12 mouse cellular contexts compared by ENCODE assay signal in the genomic region with DNA sequence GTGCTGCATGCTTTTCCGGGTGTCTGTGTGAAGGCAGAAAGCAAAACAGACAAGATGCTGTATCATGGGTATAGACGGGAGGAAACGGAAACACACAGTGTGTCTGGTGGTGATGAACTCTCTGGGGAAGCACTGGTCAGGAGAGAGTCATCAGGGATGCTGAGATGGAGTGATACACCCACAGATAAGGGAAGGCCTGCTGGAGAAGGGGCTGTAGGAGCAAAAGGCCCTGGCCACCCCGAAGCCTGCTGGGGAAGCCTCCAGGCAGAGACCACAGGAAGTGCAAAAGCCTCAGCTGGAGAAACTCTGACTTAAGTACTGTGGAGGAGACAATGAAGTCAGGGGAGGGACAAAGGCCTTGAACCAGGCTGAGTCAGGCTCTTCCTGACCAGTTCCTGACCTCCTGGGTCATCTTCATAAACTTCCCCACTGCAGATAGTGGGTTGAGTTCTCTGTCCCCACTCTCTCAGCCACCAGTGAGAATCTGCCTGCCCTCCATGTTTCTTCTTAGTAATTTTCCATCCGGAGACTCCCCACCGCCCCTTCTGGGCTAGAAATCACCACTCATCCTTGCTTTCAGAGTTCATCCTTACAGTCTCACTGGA.
"Had no signal": no experiment of that assay in that cellular context is flagged by ENCODE, and none has a peak within 500 bp of the region (broad histone marks: within the 10 kb centered on the region; RNA-seq: fewer than 3 reads in every experiment).

No protein-coding gene starts in this region.

- H3K4me3 ChIP-seq: kidney, embryonic 15.5 days; layer of hippocampus, adult 2 months; limb, embryonic 13.5 days had no signal

- H3K27me3 ChIP-seq: kidney, embryonic 15.5 days; limb, embryonic 13.5 days had no signal

- H3K36me3 ChIP-seq: kidney, embryonic 15.5 days; limb, embryonic 13.5 days had no signal

- ATAC-seq: midbrain, embryonic 16.5 days had no signal

- H3K9me3 ChIP-seq: kidney, embryonic 15.5 days; limb, embryonic 13.5 days had no signal

- H3K27ac ChIP-seq: kidney, embryonic 15.5 days; layer of hippocampus, adult 2 months; limb, embryonic 13.5 days; liver, embryonic 14.5 days had no signal

- H3K4me2 ChIP-seq: kidney, embryonic 15.5 days; limb, embryonic 13.5 days; midbrain, embryonic 11.5 days had no signal

- DNase-seq: kidney, adult 18-20 months; kidney, postnatal 4 days; left cerebral cortex, postnatal 4 days; lung, adult 18-20 months; right cerebral cortex, postnatal 14 days; thymus, postnatal 36 days had no signal

- H3K9ac ChIP-seq: kidney, embryonic 15.5 days; limb, embryonic 13.5 days; liver, embryonic 14.5 days had no signal

- H3K4me1 ChIP-seq: kidney, embryonic 15.5 days; limb, embryonic 13.5 days had no signal
